Mouse (Mus musculus): ENCODE data around the gene Glipr2.

GRCm38 (mm10) chr4:43969373-43969772 is 12.2 kb downstream of the Glipr2 start:
- TF ChIP-seq CTCF (IDR thresholded peaks at IDR 0.05): no peak
- no peak for TF ChIP-seq EP300 (IDR thresholded peaks at IDR 0.05)
